In genomic region chr5:151686606-151687525, GRCm38 (mm10) we compare ENCODE assay signal across 8 mouse cellular contexts. TPM values are rescaled to one million over a fixed set of nuclear protein-coding genes. Genes with fewer than 3 reads are reported as not detected.
DNase-seq lines count a peak whose midpoint lies in the region; ATAC-seq and TF ChIP-seq lines count a peak whose summit lies in the region.

No protein-coding gene starts in this region.

- intact Hi-C loops in heart, postnatal 36 days (cut with DNase I), result no loop called here

- H3K9ac ChIP-seq in ES-E14 (ENCODE audit: insufficient read depth, low read depth, low read length, poor library complexity, severe bottlenecking), result no peak overlapping the region
- H3K9ac ChIP-seq in forebrain, embryonic 16.5 days (replicated peaks; ENCODE audit: low read depth, low read length), result no peak overlapping the region; the same call in 1 of the 2 replicates

- H3K36me3 ChIP-seq in ES-E14 (ENCODE audit: control insufficient read depth, insufficient read depth, low read length, poor library complexity, severe bottlenecking), result no peaks in the 10 kb centered on the region
- H3K36me3 ChIP-seq in forebrain, embryonic 16.5 days (ENCODE audit: control insufficient read depth, insufficient read depth), result no peaks in the 10 kb centered on the region

- H3K4me2 ChIP-seq in forebrain, embryonic 16.5 days (ENCODE audit: low read length), result peak overlapping the region; percentile 43

- ATAC-seq in forebrain, embryonic 16.5 days, result peak; percentile 95
- peak; percentile 96 for ATAC-seq in neutrophil, adult 5-6 weeks (ENCODE audit: extremely low read depth, insufficient number of reproducible peaks, low FRiP score, poor library complexity, severe bottlenecking)

- peak; percentile 49 for DNase-seq in ES-E14 (ENCODE audit: low read depth, low spot score)
- DNase-seq in cerebellum, adult 18-20 months, result peak; percentile 59 to 63
- peak; percentile 71 to 76 for DNase-seq in heart, postnatal 36 days
- peak; percentile 60 to 81 for DNase-seq in layer of hippocampus, adult 18-20 months (ENCODE audit: low spot score in 2 of 2)
- DNase-seq in lung, adult 18-20 months, result peak; percentile 78 to 82
- peak; percentile 60 for DNase-seq in testis, postnatal 14 days (ENCODE audit: low spot score)

- in situ Hi-C loops in ES-E14 (cut with MboI; ENCODE audit: low sequenced_read_pairs in 2 of 2, unreplicated experiment in 2 of 2), result no loop called here

- H3K4me1 ChIP-seq in ES-E14 (ENCODE audit: control insufficient read depth in 2 of 2, insufficient read depth in 2 of 2, low read length in 2 of 2, poor library complexity in 1 of 2), result no peaks in the 10 kb centered on the region
- H3K4me1 ChIP-seq in forebrain, embryonic 16.5 days (replicated peaks; ENCODE audit: control insufficient read depth, insufficient read depth, low read length), result no peaks in the 10 kb centered on the region

- H3K27me3 ChIP-seq in forebrain, embryonic 16.5 days (replicated peaks; ENCODE audit: control insufficient read depth, insufficient read depth, low read length), result no peaks in the 10 kb centered on the region

- 27% methylated on average over 15 of the region's 15 CpGs for WGBS in forebrain, embryonic 16.5 days

- no peak overlapping the region for H3K27ac ChIP-seq in ES-E14 (ENCODE audit: insufficient read depth, low read depth, low read length, poor library complexity, severe bottlenecking)
- H3K27ac ChIP-seq in forebrain, embryonic 16.5 days (ENCODE audit: low read length), result no peak overlapping the region

- no peak overlapping the region for H3K4me3 ChIP-seq in ES-E14 (ENCODE audit: insufficient read depth in 1 of 2, low read depth in 1 of 2, low read length in 2 of 2, poor library complexity in 1 of 2, severe bottlenecking in 1 of 2)
- no peak overlapping the region; the same call in 1 of the 2 replicates for H3K4me3 ChIP-seq in forebrain, embryonic 16.5 days (replicated peaks; ENCODE audit: low read length)

- no peaks in the 10 kb centered on the region for H3K9me3 ChIP-seq in ES-E14 (ENCODE audit: control insufficient read depth, insufficient read depth, low read depth, low read length)
- H3K9me3 ChIP-seq in forebrain, embryonic 16.5 days (ENCODE audit: control insufficient read depth, low read length), result no peaks in the 10 kb centered on the region

TF ChIP-seq in ES-E14, 5 proteins besides CTCF, POLR2A, EP300 and RAD21:
- no peak for TF ChIP-seq ZNF384 (IDR thresholded peaks at IDR 0.05; ENCODE audit: low read depth, low read length)
- TF ChIP-seq ZC3H11A (IDR thresholded peaks at IDR 0.05; ENCODE audit: borderline replicate concordance, low read depth, low read length), result peak; percentile 51; the same call in 1 of the 2 replicates

RNA-seq across cellular contexts. Expression of gene Rfc3, which starts 35.8 kb away (rescaled TPM):
- total RNA-seq in ES-E14 (2012; rRNA removed), result 48.5 and 70.4 TPM in 2 replicates
- 86.7 and 87.1 TPM in 2 replicates for polyA plus RNA-seq in forebrain, embryonic 16.5 days (2015; fragmentation: Nextera tagmentation; extraction: Ambion mirVana)
- 1 to 10 TPM; 3.1 to 3.8 TPM for total RNA-seq in heart, postnatal 36 days (2021)
- 10 to 100 TPM in 1 of 2 experiments, 1 to 10 TPM in 1; 7.1 to 10.2 TPM for total RNA-seq in layer of hippocampus, adult 18-20 months (2021)
- 13.7 and 27.6 TPM in 2 replicates for total RNA-seq in neutrophil, adult 5-6 weeks (2017)
